Mouse (Mus musculus) liver, postnatal 0 days (tissue): ENCODE results near the gene Calcr.

Source experiments
- CTCF ChIP-seq: sonication (generic); IDR thresholded peaks from 2 replicates; pipeline ENCODE4 v1.5.1; 2016; ENCODE audit warnings: antibody characterized with exemption, low read depth
- EP300 ChIP-seq: IDR thresholded peaks from 2 replicates; pipeline ENCODE4 v1.6.1; 2016; ENCODE audit warnings: antibody characterized with exemption, low read depth, mild to moderate bottlenecking

DNA sequence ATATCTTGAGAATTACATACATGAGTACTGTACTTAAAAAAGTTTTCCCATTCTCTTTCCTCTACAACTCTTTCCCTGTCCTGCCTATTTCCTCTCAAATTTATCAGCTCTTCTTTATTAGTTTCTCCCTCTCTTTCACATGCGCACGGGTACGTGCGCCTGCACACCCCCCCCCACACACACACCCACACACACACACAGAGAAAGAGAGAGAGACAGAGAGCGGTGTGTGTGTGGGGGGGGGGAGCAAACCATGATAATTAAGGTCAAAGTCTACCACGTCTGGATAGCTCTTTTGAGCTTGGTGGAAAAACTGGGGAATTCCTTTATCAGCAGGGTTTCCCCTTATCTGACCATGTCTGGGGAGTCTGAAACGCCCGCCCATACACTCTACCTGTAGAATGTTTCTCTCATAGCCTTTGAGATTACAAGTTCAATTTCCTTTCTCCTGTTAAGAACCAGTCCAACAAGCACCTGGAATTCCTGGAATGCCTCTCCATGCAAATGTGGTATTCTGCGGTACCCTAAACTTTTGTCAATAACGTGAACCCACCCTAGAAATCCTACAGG is 100.3 kb downstream of the Calcr start:
- TF ChIP-seq CTCF (no peak), EP300 (no peak)
